Mouse (Mus musculus) spleen, adult 2 months (tissue): Measurements from ENCODE around the gene Atg4c.

Source experiments
- CTCF ChIP-seq: fragments of 200-500 bp; IDR thresholded peaks from 2 replicates; pipeline ENCODE4 v1.5.1; 2011; ENCODE audit warnings: mild to moderate bottlenecking, inconsistent platforms; ENCODE audit not compliant: insufficient read depth, insufficient read length, insufficient replicate concordance; ENCODE audit errors: extremely low read depth
- POLR2A ChIP-seq: fragments of 200-500 bp; IDR thresholded peaks from 2 replicates; pipeline ENCODE4 v1.6.1; 2011; ENCODE audit warnings: low read depth, low read length, inconsistent platforms

- no peak for TF ChIP-seq CTCF
- TF ChIP-seq POLR2A: no peak
Observed at GRCm38 (mm10) chr4:99181739-99182419, 11.9 kb upstream of the Atg4c start.
